Mouse (Mus musculus): ENCODE measurements around the gene Ccer2. TPM values are rescaled to one million over a fixed set of nuclear protein-coding genes. Genes with fewer than 3 reads are reported as not detected.

Gene Ccer2
- total RNA-seq (2021) = not detected

DNA sequence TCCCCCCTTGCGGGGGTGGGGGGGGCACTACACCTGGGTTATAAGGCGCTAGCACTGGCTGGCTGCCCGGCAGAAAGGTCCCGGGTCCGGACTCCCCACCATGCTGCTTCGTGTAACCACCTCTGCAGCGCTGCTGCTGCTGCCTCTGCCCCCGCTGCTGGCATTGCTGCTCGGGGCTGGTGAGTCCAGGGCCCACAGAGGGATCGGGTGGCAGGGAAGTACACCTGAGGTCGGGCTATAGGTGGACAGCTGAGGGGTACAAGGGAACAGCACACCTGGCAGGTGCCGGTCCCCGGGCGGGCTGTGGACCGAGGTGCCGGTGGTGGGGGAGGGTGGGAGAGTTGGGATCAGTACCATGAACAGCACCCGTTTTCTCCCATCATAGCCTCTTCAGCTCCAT lies at the start of gene Ccer2:
Gene Ccer2 (plus strand): TSS at position 96 of the 400 bp plus-strand sequence.
- DNase-seq = no peak

DNA sequence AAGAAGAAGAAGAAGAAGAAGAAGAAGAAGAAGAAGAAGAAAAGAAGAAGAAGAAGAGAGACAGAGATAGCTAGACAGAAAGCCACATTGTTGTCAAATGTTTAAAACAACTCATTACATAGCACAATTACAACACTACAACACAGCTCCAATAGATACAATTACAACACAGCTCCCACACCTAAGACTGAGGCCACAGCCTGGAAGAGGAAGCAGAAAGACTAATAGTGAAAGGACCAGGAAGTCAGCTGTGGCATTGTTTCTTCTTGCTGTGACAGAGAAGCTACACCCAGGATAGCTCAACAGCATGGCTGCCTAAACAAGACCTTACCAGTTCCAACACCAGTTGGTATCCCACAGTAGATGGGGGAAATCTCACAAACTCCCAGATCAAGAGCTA lies 46.5 kb upstream of the Ccer2 start:
- DNase-seq = no peak

DNA sequence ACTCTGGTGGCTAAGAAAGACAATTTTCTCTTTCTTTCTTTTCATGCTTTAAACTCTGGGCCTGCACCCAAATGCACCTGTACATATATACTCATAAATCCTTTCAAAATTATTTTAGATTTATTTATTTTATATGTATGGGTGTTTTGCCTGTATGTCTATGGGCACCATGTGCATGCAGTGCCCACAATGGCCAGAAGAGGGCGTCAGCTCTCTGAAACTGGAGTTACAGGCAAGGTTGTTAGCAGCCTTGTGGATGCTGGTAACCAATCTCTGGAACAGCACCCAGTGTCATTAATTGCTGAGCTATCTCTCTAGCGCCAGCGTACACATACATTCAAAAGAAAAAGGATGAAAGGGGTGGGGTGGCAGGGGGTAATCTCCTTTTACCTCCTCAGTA lies 45.0 kb upstream of the Ccer2 start:
- no peak for DNase-seq

DNA sequence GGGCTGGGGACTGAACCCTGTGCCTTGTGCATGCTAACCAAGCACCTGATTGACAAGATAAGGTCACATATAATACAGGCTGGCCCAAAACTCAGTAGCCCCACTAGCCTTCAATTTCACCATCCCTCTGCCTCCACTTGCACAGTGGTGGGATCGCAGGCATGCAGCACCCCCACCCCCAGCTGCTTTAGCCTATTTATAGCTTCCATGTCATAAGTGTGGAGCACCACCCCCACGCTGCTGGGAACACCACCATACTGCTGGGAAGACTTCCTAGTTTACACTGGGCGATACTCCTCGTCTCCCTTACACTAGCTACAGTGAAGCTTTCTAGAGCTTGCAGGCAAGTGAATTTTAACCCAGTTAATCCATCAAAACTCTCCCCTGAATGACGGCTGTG lies 41.3 kb upstream of the Ccer2 start:
- DNase-seq = no peak

DNA sequence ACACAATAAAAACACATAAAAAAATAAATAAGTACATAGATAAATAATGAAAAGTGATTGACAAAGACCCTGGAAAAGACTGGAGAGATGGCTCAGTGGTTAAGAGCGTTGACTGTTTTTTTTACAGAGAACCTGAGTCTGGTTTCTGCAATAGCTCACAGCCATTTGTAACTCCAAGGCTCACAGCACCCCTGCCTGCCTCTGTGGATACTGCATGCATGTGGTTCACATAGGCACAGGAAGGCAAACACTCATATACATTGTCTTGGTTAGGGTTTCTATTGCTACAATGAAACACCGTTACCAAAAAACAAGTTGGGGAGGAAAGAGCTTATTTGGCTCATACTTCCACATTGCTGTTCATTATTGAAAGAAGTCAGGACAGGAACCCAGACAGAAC lies 40.4 kb upstream of the Ccer2 start:
- no peak for DNase-seq

DNA sequence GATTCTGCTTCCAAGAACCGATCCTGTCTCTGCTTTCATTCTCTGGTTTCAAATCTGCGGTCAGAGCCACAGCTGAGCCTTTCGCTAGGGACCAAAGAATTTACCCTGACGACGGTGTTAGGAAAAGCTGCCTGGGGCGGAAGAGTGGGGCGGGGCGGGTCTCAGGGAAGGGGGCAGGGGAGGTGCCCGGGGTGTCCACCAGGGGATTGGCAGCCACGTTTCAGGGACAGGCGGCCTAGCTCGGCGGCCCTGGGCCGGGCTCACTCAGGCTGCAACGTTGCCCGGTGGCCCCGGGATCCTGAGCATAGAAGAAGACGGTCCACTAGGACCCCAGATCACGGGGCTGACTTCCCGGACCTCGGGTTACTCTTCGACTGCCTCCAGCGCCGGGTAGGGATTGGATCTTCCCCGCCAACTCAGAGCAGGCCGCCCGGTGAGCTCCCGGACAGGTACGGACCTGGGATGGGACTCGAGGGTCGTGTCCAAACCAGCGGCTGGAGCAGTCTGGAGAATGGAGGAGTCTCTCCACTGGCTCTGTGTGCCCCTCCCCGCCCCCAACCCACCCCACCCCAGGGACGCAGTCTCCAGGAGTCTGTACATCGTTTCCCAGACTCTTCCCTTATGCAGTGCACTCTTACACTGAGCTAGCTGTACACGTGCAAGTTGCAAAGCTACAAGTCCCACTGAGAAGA lies 39.2 kb upstream of the Ccer2 start, which contains the start of gene Fbxo17:
Gene Fbxo17 (plus strand): TSS at position 215 of the 692 bp plus-strand sequence.
- DNase-seq = peak; percentile 69

DNA sequence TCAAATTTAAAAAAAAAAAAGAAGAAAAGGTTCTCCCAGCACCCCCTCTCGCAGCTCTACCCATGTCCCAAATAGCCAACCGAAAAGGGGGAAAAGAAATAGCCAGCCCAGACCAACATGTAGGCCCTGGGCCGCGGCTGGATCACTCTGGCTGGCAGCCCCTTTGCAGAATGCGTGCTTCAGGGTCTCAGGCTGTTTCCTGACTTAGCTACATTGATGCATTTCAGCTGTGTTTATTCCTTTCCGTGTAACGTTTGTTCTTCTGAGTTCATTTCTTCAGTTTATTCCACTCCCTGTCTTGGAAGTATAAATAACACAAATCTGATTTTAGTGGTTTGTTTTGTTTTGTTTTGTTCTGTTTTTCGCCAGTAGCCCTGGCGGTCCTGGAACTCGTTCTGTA lies 38.2 kb upstream of the Ccer2 start:
- no peak for DNase-seq

DNA sequence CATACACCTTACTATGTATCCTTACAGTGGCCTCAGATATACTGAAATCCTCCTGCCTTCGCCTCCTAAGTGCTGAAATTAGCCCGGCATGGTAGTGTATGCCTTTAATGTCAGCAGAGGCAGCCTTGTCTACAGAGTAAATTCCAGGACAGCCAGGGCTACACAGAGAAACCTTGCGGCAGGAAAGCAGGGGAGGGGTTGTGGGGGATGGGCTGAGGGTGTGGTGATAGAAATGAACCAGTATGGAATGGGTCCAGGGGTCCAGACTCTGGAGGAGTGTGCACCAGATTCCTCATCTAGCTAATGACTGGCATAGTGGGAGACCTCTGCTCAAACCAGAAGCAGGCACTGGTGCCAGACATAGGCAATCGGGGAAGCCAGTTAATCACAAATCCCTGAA lies 36.8 kb upstream of the Ccer2 start:
- DNase-seq = no peak

DNA sequence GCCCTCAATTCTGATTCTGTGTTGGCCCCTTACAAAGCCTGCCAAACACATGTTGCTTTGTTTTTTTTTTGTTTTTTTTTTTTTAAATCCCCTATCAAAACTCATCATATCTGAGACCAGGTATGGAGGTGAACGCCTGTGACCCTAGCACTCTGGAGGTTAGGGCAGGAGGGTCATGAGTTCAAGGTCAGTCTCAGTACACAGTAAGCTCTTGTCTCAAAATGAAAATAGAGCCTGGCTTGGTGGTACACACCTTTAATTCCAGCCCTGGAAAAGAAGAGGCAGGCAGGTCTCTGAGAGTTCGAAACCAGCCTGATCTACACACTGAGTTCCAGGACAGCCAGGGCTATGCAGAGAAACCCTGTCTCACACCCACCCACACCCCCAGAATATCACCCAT lies 36.3 kb upstream of the Ccer2 start:
- no peak for DNase-seq

DNA sequence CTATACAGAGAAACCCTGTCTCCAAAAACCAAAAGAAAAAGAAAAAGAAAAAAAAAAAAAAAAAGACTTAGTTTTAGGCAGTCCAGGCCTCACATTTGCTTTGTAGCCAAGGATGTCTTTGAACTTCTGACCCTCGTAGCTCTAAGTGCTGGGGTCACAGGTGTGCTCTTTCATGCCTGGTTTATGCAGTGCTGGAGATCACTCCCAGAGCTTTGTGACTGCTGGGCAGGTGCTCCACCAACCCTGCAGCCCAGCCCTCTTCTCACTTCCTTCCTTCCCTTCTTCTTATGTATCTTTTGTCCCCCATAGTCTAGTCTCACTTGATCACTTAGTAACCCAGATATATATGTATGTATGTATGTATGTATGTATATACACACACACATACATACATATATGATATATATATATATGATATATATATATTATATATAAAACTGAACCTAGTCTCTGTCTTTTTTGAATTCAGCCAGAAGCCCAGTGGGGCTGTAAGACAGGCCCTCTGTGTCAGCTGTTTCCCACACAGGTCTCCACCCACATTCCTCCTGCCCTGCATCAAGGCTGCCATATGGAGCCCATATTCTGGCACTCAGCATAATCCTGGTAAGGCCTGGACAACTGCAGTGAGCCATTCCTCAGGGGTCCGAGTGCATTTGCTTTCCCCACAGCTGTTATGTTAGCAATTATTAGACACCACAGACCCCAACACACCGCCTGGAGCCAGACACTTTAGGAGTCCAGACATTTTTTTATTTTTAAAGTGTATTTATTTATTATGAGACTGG lies 35.0 kb upstream of the Ccer2 start:
- no peak for DNase-seq

DNA sequence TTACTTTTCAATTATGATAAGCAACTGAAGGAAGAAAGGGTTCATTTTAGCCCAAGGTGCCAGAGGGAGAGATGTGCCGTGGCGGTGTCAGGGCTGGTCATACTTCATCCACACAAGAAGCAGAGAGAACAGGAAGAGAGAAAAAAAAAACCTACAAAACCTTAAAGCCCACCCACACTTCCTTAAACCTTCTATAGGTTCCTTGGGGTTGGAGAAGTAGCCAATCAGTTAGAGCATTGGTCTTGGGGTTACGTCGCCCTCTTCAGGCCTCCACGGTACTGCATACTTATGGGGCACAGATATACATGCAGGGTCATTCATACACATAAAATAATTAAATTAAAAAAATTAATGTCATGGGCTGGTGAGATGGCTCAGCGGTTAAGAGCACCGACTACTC lies 33.9 kb upstream of the Ccer2 start:
- DNase-seq = no peak

DNA sequence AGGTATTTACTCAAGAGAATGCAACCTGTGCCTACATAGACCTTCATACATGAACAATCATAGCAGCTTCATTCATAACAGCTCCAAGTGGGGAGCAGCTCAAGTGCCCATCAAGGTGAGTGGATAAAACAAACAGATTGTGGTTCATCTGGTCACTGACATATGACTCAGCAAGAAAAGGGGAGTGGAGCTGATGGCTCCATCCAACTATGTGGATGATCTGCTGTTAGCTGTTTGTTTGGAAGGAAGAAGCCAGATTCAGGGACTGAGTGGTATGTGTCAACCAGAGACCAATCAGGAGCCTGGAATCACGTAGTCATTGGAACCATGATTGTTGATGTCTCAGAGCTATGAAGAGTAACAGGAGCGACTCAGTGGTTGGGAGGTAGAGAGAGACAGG lies 31.4 kb upstream of the Ccer2 start:
- DNase-seq = no peak

DNA sequence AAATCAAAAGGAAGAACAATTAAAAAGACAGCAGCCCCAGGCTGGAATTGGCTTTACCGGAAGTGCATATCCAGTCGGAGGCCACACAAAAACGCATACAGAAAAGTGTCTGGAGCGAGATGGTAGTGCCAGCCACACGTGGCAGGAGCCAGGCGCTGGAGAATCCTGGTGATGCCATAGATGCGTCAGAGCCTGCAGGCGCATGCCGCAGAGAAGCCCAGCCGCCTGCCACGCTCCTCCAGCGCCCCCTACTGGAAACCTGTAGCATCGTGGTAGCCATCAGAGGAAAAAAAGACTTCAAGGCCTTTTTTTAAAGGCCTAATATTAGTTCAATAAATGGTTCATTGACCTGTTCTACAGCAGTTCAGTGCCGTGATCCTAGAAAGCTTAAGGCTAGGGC lies 29.4 kb upstream of the Ccer2 start:
- DNase-seq = peak; percentile 86

DNA sequence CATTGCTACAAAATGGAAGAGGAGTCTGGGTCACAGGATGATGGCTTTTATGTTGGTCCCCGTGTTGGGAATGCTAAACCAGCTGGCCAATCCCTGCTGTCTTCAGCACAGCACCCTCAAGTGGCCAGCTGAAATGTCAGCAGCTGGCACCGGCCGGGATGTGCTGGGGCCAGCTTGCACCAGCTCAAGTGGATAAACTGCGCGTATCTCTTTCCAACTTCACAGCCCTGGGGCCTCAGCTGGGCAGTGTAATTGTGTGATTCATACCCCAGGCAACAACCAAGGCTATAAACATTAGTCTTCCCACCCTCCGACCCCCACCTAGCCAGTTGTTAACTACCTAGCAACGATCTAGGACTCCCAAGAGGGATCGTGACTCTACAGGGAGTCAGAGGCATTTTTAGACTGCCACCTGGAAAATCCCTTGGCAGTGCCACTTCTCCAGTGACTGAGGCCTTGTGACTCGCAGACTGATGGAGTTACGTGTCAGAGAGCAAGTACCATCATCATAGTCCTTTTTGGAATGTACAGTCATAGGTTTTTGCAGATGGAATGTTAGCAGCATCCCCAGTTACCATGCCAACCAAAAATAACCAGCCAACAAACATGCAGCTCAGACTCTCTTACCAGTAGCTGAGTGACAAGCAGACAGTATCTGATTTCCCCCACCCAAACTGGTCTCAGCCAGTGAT lies 28.2 kb upstream of the Ccer2 start:
- peak; percentile 39 for DNase-seq

DNA sequence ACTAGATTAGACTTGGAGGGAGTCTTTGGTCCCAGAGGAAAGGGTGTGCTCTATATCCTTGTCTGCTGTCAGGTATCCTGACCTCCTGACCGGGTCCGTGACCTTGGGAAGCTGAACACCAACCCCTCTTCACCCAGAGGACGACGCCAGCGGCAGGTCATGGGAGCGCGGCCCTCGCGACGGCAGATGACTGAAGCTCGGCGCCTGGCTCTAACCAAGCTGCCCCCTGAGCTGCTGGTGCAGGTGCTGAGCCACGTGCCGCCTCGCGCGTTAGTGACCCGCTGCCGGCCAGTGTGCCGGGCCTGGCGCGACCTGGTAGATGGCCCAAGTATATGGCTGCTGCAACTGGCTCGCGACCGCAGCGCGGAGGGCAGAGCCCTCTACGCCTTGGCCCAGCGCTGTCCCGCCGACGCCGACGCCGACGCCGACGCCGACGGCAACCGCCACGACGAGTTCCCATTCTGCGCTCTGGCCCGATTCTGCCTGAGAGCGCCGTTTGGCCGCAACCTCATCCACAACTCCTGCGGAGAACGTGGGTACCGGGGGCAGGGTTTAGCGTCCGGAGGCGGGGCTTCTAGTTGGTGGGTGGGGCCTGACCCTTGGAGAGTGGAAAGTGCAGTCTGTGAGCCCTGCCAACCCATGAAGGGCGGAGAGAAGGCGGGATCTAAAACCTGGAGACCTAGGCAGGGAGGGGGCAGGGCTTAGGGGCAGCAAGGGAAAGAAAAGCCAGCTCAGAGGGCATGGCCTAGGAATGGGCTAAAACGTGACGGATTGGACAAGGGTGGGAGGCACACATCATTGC lies 23.4 kb upstream of the Ccer2 start:
- peak; percentile 75 for DNase-seq

DNA sequence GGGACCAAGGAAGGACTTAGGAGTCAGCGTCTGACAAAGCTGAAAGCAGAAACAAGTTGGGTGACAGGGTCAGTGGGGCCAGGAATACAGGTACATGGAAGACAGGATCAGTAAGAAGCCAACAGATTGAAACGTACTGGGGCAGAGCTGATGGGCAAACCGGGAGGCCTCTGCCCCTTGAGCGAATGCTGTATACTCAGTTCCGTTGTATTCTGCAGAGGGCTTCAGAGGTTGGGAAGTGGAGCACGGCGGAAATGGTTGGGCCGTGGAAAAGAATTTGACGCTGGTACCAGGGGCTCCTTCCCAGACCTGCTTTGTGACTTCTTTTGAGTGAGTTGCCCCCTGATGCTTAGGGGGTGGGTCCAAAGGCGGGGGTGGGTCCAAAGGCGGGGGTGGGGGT lies 22.8 kb upstream of the Ccer2 start:
- no peak for DNase-seq

DNA sequence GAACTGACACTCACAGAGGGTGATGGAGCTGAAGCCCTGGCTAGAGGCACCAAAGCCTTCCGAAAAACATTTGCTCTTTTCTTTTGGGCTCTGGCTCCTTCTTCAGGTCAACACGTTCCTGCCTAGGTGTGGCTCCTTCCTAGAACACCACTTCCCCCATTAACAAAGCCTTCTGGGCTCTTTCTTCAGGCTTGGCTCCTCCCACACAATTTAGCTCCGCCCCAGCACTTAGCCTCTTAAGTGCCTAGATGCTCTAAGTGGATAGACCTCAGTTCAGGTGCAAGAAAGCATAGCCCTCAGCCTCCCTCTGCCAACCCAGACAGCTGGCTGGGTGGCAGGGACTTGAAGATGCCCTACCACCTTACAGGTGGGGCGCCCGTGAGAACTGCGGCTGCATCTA lies 20.3 kb upstream of the Ccer2 start:
- no peak for DNase-seq

DNA sequence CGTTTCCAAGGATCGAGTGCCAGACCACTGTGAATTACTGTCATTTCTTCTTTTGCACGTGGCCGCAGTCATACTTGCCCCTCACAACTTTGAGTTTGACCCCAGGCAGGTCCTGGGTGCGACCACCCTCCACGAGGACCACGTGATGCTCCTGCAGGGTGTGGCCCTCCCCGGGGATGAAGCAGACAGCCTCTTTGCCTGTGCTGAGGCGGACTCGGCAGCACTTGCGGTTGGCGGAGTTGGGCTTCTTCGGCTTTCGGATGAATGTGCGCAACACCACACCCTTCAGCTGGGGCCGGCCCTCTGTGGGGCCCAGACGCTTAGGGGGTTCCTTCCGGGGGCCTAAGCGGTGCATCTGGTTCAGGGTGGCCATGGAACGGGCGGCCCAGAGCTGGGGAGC lies 16.1 kb upstream of the Ccer2 start:
- no peak for DNase-seq

DNA sequence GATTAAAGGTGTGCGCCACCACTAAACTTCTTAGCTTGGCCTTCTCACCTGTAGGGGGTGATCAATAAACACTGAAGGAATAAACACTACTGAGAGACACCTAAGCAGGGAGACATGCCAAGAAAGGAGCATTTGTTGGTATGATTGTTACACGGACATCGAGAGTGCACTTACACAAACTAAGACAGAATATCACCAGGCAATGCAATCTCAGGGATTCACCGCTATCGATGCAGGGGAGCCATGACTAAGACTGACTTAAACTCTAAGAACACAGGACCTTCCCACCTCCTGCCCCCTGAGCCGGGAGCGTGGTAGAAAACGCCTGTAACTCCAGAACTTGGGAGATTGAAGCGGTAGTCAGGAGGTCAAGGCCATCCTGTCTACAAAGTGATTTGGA lies 15.0 kb upstream of the Ccer2 start:
- DNase-seq = no peak

DNA sequence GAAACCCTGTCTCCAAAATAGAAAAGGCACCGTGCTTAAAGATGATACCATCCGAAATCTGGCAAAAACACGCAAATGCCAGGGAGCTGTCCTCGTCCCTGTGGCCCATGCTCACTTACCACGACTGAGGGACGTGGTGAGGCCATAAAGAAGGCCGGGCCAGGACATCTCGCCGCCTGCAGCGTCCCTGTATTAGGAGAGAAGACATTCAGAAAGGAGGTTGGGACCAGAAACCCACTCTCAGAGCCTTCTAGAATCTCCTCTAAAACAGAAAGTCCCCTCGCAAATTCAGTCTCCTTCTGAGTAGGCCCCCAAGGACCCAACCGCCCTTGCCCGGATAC lies 14.6 kb upstream of the Ccer2 start:
- DNase-seq = no peak

DNA sequence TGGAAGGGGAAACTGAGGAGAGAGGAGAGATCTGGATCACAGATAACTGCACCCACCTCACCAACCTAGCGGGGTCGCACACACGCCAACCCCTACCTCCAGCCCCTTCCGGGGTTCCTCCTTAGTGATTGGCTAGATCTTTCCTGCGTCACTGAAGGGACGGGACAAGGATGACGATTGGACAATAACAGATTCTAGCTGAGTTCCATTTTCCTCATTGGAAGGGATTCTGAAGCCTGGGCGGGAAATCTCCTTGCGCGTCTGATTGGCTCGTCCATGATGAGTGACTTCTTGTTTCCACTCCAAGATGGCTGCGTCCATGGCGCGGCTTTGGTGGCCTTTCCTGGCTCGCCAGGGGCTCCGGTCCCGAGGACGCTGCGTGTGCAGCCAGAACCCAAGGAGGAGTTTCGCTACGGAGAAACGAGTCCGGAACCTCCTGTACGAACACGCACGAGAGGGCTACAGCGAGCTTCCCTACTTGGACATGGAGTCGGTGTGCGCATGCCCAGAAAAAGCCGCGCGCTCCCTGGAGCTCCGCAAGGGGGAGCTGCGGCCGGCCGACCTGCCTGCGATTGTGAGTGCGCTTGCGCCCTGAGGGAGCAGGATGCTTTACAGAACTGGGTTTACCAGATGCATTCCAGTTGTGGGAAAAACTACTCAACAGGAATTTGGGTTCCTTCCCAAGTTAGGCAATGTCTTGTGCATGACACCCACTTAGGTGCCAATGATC lies 14.1 kb upstream of the Ccer2 start, which contains the start of the genes Mrps12 and Sars2:
Gene Mrps12 (minus strand): TSS at position 112 of the 730 bp plus-strand sequence.
Gene Sars2 (plus strand): TSS at position 284 of the 730 bp plus-strand sequence.
- peak; percentile 95 for DNase-seq

DNA sequence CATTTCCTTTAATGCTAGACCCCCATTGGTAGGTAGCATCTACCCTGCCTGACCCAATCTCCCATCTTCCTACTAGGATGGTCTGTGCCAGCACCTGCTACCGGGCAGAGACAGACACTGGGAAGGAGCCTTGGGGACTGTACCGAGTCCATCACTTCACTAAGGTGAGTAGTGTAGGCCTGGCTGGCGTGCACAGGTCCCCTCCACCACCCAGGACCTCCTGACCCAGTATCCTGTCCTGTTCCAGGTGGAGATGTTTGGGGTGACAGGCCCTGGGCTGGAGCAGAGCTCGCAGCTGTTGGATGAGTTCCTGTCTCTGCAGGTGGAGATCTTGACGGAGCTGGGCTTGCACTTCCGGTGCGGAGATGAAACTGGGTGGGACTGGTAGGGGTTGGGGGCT lies 6.0 kb upstream of the Ccer2 start:
- DNase-seq = no peak
